In the genomic region with DNA sequence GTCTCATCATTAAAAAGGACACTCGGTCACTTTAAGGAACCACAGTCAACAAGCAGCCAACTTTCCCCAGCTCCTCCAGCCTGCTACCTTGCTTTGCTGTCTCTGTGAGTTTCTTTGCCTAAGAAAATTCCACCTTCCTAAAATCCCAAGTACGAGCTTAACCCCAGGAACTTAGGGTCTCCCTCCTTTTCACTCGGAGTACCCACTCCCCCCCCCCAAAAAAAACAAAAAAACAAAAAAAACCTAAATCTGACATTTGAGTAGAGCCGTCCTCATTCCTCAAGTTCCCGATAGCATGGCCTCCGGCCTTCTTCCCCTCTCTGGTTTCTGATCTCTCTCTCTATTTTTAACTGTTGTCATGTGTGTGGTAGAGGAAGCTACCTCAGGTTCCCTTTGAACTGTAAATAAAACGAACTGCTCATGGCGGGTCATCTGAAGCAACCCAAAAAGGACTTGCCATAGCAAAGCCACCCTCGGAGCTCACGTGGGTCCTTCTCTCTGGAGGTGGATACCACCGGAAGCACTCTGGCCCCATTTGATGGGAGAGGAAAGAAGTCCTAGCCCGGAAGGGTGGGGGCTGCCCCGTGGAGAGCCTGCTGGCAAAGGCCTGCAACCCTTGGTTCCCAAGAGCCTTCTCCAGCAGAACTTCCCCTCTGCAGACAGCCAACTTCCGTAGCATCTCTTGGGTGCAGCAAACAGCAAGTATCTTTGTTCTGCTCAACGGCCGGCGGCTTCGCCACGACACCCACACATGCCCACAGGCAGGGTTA, we compare ENCODE assay signal across 8 mouse cellular contexts. TPM values are rescaled to one million over a fixed set of nuclear protein-coding genes. Genes with fewer than 3 reads are reported as not detected.
DNase-seq lines count a peak whose midpoint lies in the region.

TSS of gene Pik3cd (minus strand) at position 362 of the 770 bp plus-strand sequence.

- H3K36me3 ChIP-seq in megakaryocyte, embryonic 14.5 days (replicated peaks; ENCODE audit: low read length) = no peaks in the 10 kb centered on the region

- DNase-seq in kidney, postnatal 25 days = peak; percentile 13 to 53
- DNase-seq in kidney, postnatal 4 days = no peak
- DNase-seq in gastrocnemius, adult 8-10 months (ENCODE audit: low spot score in 2 of 2) = peak; percentile 21 to 36
- no peak for DNase-seq in layer of hippocampus, postnatal 25 days (ENCODE audit: extremely low spot score in 1 of 2, low spot score in 1 of 2)
- DNase-seq in thymus, postnatal 25 days = peak; percentile 71
- no peak for DNase-seq in frontal cortex, postnatal 25 days (ENCODE audit: low spot score in 2 of 2)
- no peak for DNase-seq in ovary, postnatal 14 days (ENCODE audit: low spot score)

- no peaks in the 10 kb centered on the region for H3K9me3 ChIP-seq in megakaryocyte, embryonic 14.5 days

- peaks cover 78% of the 10 kb centered on the region for H3K4me1 ChIP-seq in megakaryocyte, embryonic 14.5 days

- no peaks in the 10 kb centered on the region for H3K27me3 ChIP-seq in megakaryocyte, embryonic 14.5 days (replicated peaks)

- H3K4me3 ChIP-seq in megakaryocyte, embryonic 14.5 days (replicated peaks) = peak within 1 kb of the TSS; percentile 86

RNA-seq across cellular contexts. Expression of gene Pik3cd, which starts in this region (rescaled TPM):
- 10 to 100 TPM in 1 of 4 experiments, 1 to 10 TPM in 3; 7.9 to 10.6 (median 8.6) TPM for total RNA-seq in gastrocnemius, adult 8-10 months (2022)
- total RNA-seq in layer of hippocampus, postnatal 25 days (2021) = 10 to 100 TPM; 22.9 to 25.2 TPM
- 40.4 and 46.2 TPM in 2 replicates for polyA plus RNA-seq in megakaryocyte, embryonic 14.5 days (2012; ENCODE audit: insufficient read depth, low replicate concordance)

Comparison
In these comparisons a context has a peak if more than half of its experiments do, and no peak if none do; other contexts are left out.
1. DNase-seq: peak in kidney, postnatal 25 days (2 of 2), gastrocnemius, adult 8-10 months (2 of 2) and thymus, postnatal 25 days (single experiment); none in kidney, postnatal 4 days (0 of 2), layer of hippocampus, postnatal 25 days (0 of 2), frontal cortex, postnatal 25 days (0 of 2) and ovary, postnatal 14 days (single experiment).